Mouse (Mus musculus) intestine, embryonic 14.5 days (tissue): Measurements from ENCODE around the gene Mycbp. TPM values are rescaled to one million over a fixed set of nuclear protein-coding genes. Genes with fewer than 3 reads are reported as not detected.
"Not testable (repeated sequence)": the region's sequence is repeated elsewhere in the genome, so short reads cannot be mapped to it uniquely, and the experiment has no call there.

Experiments
- ATAC-seq: fragments of 200-750 bp; cut with Nextera tagmentation; replicated peaks from 2 replicates; pipeline ENCODE4 v1.8.0; 2017; ENCODE audit warnings: low read depth, moderate number of reproducible peaks, moderate TSS enrichment, moderate library complexity; ENCODE audit not compliant: low FRiP score, low TSS enrichment
- DNase-seq: peaks from one replicate; pipeline ENCODE4 v3.0.0-alpha.2; 2018; ENCODE audit warnings: low spot score
- H3K27ac ChIP-seq: fragments of 300-500 bp; sonication (generic); 2 replicates; pipeline ENCODE4 v1.5.1; 2014; ENCODE audit warnings: low read depth, mild to moderate bottlenecking, control low read depth
- H3K27me3 ChIP-seq: fragments of 300-500 bp; sonication (generic); replicated peaks from 2 replicates; pipeline ENCODE4 v1.6.1; 2014; ENCODE audit warnings: low read length, control low read depth; ENCODE audit not compliant: control insufficient read depth, insufficient read depth
- H3K36me3 ChIP-seq: fragments of 300-500 bp; sonication (generic); 2 replicates; pipeline ENCODE4 v1.6.1; 2014; ENCODE audit warnings: low read length, control low read depth; ENCODE audit not compliant: control insufficient read depth, insufficient read depth
- H3K4me1 ChIP-seq: fragments of 300-500 bp; sonication (generic); replicated peaks from 2 replicates; pipeline ENCODE4 v1.6.1; 2014; ENCODE audit warnings: low read length, control low read depth, mixed read lengths; ENCODE audit not compliant: control insufficient read depth, insufficient read depth
- H3K4me2 ChIP-seq: fragments of 300-500 bp; sonication (generic); 2 replicates; pipeline ENCODE4 v1.6.1; 2014; ENCODE audit warnings: low read length
- H3K4me3 ChIP-seq: fragments of 300-500 bp; sonication (generic); 2 replicates; pipeline ENCODE4 v1.5.1; 2014; ENCODE audit warnings: low read depth, low read length, control low read depth, mixed read lengths
- H3K9ac ChIP-seq: fragments of 300-500 bp; sonication (generic); 2 replicates; pipeline ENCODE4 v1.6.1; 2014; ENCODE audit warnings: mild to moderate bottlenecking, low read length
- H3K9me3 ChIP-seq: fragments of 300-500 bp; sonication (generic); 2 replicates; pipeline ENCODE4 v1.6.1; 2016; ENCODE audit warnings: low read length, control low read depth; ENCODE audit not compliant: control insufficient read depth
- WGBS: fragments of 180-500 bp; shearing (Covaris S2); extraction: QIAGEN DNeasy Blood & Tissue Kit; methylation state at CpG from one replicate; pipeline ENCODE4 v1.1.7; 2014; 5-methylcytosine and 5-hydroxymethylcytosine counted together
- polyA plus RNA-seq: library from polyadenylated mRNA; unstranded; fragments of >200 nt; fragmentation: Nextera tagmentation; extraction: Ambion mirVana; gene quantifications from 2 replicates; pipeline ENCODE4 v1.2.1, GENCODE M21; 2014

The Mycbp gene
- polyA plus RNA-seq, 1 experiment from 2014 or later, result 97.8 TPM

GRCm38 (mm10) chr4:123927961-123928360 lies 23.3 kb downstream of the Mycbp start:
- no peak for ATAC-seq
- Histone ChIP-seq H3K9me3 (no peaks in the 10 kb centered on the region), H3K27me3 (no peaks in the 10 kb centered on the region), H3K4me3 (no peak overlapping the region), H3K36me3 (peaks cover 96% of the 10 kb centered on the region), H3K9ac (no peak overlapping the region), H3K27ac (no peak overlapping the region), H3K4me2 (no peak overlapping the region), H3K4me1 (no peaks in the 10 kb centered on the region)
- peak; percentile 20 for DNase-seq

- no peak overlapping the region for H3K4me3 ChIP-seq
- H3K27ac ChIP-seq, result no peak overlapping the region
- no peaks in the 10 kb centered on the region for H3K4me1 ChIP-seq
- DNase-seq, result peak; percentile 13
- 90% methylated on average over 4 of the region's 4 CpGs for WGBS
- no peak for ATAC-seq
- no peak overlapping the region for H3K4me2 ChIP-seq
- no peaks in the 10 kb centered on the region for H3K27me3 ChIP-seq
- H3K9me3 ChIP-seq, result no peaks in the 10 kb centered on the region
- peaks cover 93% of the 10 kb centered on the region for H3K36me3 ChIP-seq
- no peak overlapping the region for H3K9ac ChIP-seq
Observed at GRCm38 (mm10) chr4:123929994-123930393, 25.4 kb downstream of the Mycbp start.

- no peaks in the 10 kb centered on the region for H3K4me1 ChIP-seq
- H3K9me3 ChIP-seq, result no peaks in the 10 kb centered on the region
- peaks cover 77% of the 10 kb centered on the region for H3K36me3 ChIP-seq
- DNase-seq (peak; percentile 7), ATAC-seq (no peak)
- no peaks in the 10 kb centered on the region for H3K27me3 ChIP-seq
- 95% methylated on average over 4 of the region's 4 CpGs for WGBS
- H3K4me2 ChIP-seq, result no peak overlapping the region
- H3K9ac ChIP-seq, result no peak overlapping the region
- H3K27ac ChIP-seq, result no peak overlapping the region
- H3K4me3 ChIP-seq, result no peak overlapping the region
Observed at GRCm38 (mm10) chr4:123934306-123934705, 29.7 kb downstream of the Mycbp start.

- Histone ChIP-seq H3K9ac (no peak overlapping the region), H3K27me3 (no peaks in the 10 kb centered on the region)
Observed at GRCm38 (mm10) chr4:123936059-123936458, 31.4 kb downstream of the Mycbp start.

GRCm38 (mm10) chr4:123939838-123940237 lies 35.2 kb downstream of the Mycbp start:
- H3K4me3 ChIP-seq, result no peak overlapping the region
- H3K4me1 ChIP-seq, result no peaks in the 10 kb centered on the region
- WGBS, result 6% methylated on average over 4 of the region's 4 CpGs
- DNase-seq (peak; percentile 96), ATAC-seq (no peak)
- no peaks in the 10 kb centered on the region for H3K9me3 ChIP-seq
- no peak overlapping the region for H3K4me2 ChIP-seq
- no peak overlapping the region for H3K9ac ChIP-seq
- H3K27me3 ChIP-seq, result no peaks in the 10 kb centered on the region
- H3K36me3 ChIP-seq, result peaks cover 26% of the 10 kb centered on the region
- no peak overlapping the region for H3K27ac ChIP-seq

More at GRCm38 (mm10) chr4:123936059-123936458, 31.4 kb downstream of the Mycbp start:
- Histone ChIP-seq H3K4me2 (no peak overlapping the region), H3K4me3 (no peak overlapping the region), H3K27ac (no peak overlapping the region), H3K9me3 (no peaks in the 10 kb centered on the region), H3K4me1 (no peaks in the 10 kb centered on the region), H3K36me3 (peaks cover 61% of the 10 kb centered on the region)
- no peak for DNase-seq
- WGBS, result 91% methylated on average over 7 of the region's 7 CpGs
- ATAC-seq, result no peak

GRCm38 (mm10) chr4:123940878-123941277 lies 36.2 kb downstream of the Mycbp start:
- H3K4me2 ChIP-seq, H3K9me3 ChIP-seq, H3K27ac ChIP-seq, H3K27me3 ChIP-seq, H3K4me3 ChIP-seq, H3K4me1 ChIP-seq, DNase-seq, H3K9ac ChIP-seq, ATAC-seq: not testable (repeated sequence)
- peaks cover 15% of the 10 kb centered on the region for H3K36me3 ChIP-seq
- 71% methylated on average over 7 of the region's 7 CpGs for WGBS

- Histone ChIP-seq H3K4me3 (no peak overlapping the region), H3K27me3 (no peaks in the 10 kb centered on the region), H3K4me2 (no peak overlapping the region), H3K9me3 (no peaks in the 10 kb centered on the region), H3K36me3 (no peaks in the 10 kb centered on the region), H3K9ac (no peak overlapping the region), H3K27ac (no peak overlapping the region), H3K4me1 (no peaks in the 10 kb centered on the region)
- WGBS, result 91% methylated on average over 4 of the region's 4 CpGs
- no peak for DNase-seq
- no peak for ATAC-seq
Observed at GRCm38 (mm10) chr4:123946701-123947100, 42.1 kb downstream of the Mycbp start.

GRCm38 (mm10) chr4:123947149-123947548 lies 42.5 kb downstream of the Mycbp start:
- Histone ChIP-seq H3K36me3 (no peaks in the 10 kb centered on the region), H3K4me2 (no peak overlapping the region), H3K27ac (no peak overlapping the region), H3K27me3 (no peaks in the 10 kb centered on the region; the same call in 1 of the 2 replicates), H3K9ac (no peak overlapping the region), H3K4me3 (no peak overlapping the region), H3K4me1 (no peaks in the 10 kb centered on the region), H3K9me3 (no peaks in the 10 kb centered on the region)
- DNase-seq, result no peak
- ATAC-seq, result no peak
- 62% methylated on average over 5 of the region's 5 CpGs for WGBS

GRCm38 (mm10) chr4:123948901-123949300 lies 44.3 kb downstream of the Mycbp start:
- H3K4me3 ChIP-seq, result no peak overlapping the region
- H3K27ac ChIP-seq, result no peak overlapping the region
- no peaks in the 10 kb centered on the region; the same call in 1 of the 2 replicates for H3K27me3 ChIP-seq
- H3K9me3 ChIP-seq, result no peaks in the 10 kb centered on the region
- DNase-seq (no peak), ATAC-seq (no peak)
- no peaks in the 10 kb centered on the region for H3K36me3 ChIP-seq
- 83% methylated on average over 6 of the region's 6 CpGs for WGBS
- H3K4me2 ChIP-seq, result no peak overlapping the region
- no peaks in the 10 kb centered on the region for H3K4me1 ChIP-seq
- no peak overlapping the region for H3K9ac ChIP-seq
